Mouse (Mus musculus) heart, postnatal 36 days (tissue): ENCODE measurements around the gene Plekhm1. TPM values are rescaled to one million over a fixed set of nuclear protein-coding genes. Genes with fewer than 3 reads are reported as not detected.
A peak's percentile ranks its signal among the peaks of the same experiment; 100 is the strongest.

ENCODE experiments used
- DNase-seq, 2 experiments: peaks; one replicate each; pipeline ENCODE4 v3.0.0; 2021 to 2022
- intact Hi-C: fragments of 180-260 bp; cut with DNase I; formaldehyde crosslinking; loops from one replicate; pipeline ENCODE4 v1.15.1; 2025
- total RNA-seq, 2 experiments: library from RNA; stranded (reverse); gene quantifications; 2 replicates each; pipeline ENCODE4 v1.2.3; 2021

The Plekhm1 gene
- total RNA-seq, 2 experiments from 2014 or later: 11.9 to 12.9 TPM

DNA sequence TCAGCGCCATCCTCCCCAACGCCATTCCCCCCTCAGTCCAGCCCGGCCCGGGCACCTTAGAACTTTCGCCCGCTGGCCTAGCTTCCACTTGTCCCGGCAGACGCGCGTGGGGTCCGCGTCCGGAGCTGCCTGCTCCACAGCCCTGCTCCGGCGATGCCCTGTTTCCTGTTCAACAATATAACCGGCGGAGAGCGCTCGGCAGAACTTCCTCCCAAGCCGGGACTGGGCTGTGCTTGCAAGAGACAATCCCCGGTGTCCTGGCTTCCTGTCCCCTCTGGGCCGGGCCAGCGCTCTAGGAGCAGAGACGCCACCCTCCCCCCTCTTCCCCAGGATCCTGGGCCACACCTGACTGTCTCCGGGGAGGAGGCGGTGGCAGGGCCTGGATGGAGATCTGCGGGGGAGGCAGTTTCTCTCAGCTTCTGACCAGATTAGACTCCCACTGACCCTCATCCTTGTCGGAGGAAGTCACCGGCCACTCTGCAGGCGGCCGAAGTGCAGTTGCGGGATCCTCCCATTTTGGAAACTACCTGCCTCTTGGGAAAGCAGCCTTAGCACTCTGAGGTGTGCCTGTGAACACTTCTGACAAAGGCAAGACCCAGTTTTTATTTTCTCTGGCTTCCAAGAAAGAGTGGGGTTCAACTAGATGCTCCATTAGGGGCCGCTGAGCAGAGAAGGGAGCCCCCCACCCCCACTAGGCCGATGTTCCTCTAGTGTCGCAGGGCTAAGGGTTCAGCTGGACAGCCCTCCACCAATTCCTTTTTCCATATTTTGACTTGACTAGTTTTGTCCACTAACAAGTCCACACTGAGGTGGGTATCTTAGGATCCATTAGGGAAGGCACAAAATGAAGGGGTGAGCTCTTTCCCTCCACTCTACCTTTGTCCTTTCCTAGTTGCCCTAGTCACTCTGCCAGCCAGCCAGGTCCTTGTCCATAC lies 49.0 kb downstream of the Plekhm1 start, which contains the start of gene Arhgap27:
Arhgap27 (minus strand) TSS at position 479 of the 935 bp plus-strand sequence.
- intact Hi-C loops: loop anchor here (2.0 kb wide), 1 partner anchor 19 kb away; no protein-coding TSS in a partner anchor
- DNase-seq: peak; percentile 76 to 81

- intact Hi-C loops: loop anchor here (2.0 kb wide), 1 partner anchor 20 kb away; no protein-coding TSS in a partner anchor
- DNase-seq: no peak
Observed at GRCm38 (mm10) chr11:103362521-103363181, 49.8 kb downstream of the Plekhm1 start.

DNA sequence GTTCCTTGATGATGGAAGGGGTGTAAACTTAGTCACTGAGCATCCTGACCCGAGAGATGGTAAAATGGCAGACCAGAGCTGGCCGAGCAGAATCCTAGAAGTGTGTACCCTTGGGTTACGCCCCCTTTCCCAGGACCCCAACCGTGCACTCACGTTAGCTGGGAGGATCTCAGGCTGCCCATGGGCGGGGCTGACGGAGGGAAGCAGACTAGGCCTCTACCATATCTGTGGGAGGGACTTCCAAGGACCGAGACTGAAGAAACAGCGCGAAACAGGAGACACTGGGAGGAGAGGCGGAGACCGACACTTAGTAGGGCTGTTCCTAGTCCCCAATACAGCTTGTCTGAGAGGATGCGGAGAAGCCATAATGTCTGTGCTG lies 50.4 kb downstream of the Plekhm1 start:
- peak; percentile 38 to 40 for DNase-seq

DNA sequence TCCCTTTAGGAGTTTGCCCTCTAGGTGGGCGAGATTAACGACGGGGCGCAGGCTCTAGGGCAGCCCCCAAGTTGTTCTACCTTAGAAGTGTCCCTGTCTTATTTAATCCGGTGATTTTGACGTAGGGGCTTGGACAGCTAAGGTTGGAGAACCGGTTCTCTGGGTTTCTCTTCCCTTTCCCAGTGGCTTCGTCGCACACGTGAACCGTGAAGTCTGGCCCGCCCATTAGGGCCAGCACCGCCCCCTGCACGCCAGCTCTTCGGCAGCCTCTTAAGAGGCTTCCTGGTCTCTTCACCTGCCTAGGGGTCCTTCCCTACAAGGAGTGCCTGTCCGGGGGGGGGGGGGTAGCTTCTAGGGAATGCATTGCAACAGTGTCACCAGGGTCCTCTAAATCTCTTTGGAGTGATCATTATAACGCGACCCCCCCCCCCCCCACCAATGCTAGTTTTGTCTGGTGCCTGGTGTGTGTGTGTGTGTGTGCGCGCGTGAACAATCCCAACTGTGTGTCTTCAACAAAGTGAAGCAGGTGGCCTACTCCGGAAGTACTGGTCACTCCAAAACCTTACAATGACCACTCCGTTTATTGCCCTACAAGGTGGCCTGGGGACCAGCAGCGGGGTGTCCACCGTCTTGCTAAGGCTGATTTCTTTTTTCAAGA lies 51.0 kb downstream of the Plekhm1 start:
- DNase-seq: peak in 1 of 2 experiments; percentile 18
- intact Hi-C loops: loop anchor here (2.0 kb wide), 2 partner anchors 13 to 21 kb away; no protein-coding TSS in a partner anchor

More for the DNA sequence above, 50.4 kb downstream of the Plekhm1 start:
- intact Hi-C loops: loop anchor here (2.0 kb wide), 1 partner anchor 21 kb away; no protein-coding TSS in a partner anchor

DNA sequence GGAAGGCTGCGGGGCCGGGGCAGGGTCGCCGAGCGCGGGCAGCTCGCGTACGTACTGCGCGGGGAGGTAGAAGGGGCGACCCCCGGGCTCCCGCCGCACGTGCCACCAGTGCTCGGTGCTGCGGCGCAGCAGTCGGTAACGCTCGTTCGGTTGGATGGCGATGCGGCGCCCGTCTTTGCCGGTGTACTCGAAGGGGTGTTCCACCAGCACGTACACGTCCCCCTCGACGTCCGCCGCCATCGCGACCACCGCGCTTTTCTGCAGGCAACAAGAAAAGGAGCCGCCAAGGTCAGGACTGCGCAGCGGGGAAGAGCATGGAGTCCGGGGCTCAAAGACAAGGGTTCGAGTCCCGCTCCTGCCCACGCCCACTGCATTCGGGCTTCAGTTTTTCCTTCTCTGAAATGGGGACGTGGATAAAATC lies 51.8 kb downstream of the Plekhm1 start:
- intact Hi-C loops: loop anchor here (1.0 to 2.0 kb wide), 2 partner anchors 14 to 39 kb away; no protein-coding TSS in a partner anchor
- DNase-seq: peak in 1 of 2 experiments; percentile 36

DNA sequence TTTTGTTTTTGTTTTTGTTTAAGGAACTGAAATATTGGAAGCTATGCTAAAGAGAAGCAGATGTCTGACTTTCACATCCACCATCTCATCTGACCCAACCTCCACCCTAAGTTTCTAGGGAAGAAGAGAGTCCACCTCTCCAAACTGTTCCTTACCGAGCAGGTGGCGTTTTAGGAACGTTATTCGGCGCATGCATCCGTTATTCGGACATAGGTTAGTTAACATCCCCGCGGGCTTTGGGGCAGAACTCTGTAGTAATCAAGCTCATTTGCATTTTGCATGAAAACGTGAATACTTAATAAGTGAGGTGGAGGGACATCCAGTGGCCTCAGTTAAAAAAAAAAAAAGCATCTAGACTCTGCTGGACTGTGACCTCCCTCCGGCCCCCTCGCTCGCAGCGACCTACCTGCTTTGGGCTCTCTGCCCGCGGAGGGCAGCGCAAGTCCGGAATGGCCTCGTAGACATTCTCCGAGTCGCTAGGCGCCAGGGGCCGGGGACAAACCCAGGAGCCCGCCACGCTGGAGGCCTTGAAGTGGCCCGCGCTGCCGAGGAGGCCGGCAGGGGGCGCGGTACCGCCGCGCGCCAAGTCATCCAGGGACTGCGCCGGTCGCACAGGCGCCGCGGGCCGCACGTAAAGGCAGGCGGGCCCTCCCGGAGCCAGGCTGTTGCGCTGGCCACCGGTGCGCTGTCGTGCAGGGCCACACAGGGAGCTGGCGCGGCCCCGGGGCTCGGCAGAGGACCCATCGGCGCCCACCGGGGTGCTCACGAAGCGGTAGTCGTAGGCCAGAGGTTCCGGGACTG lies 52.4 kb downstream of the Plekhm1 start:
- intact Hi-C loops: loop anchor here (1.0 to 2.0 kb wide), 5 partner anchors 15 to 196 kb away; no protein-coding TSS in a partner anchor
- peak; percentile 89 for DNase-seq

GRCm38 (mm10) chr11:103359122-103359521 lies 53.4 kb downstream of the Plekhm1 start:
- intact Hi-C loops: loop anchor here (1.0 to 2.0 kb wide), 3 partner anchors 26 to 197 kb away; no protein-coding TSS in a partner anchor
- DNase-seq: peak; percentile 76 to 81

DNA sequence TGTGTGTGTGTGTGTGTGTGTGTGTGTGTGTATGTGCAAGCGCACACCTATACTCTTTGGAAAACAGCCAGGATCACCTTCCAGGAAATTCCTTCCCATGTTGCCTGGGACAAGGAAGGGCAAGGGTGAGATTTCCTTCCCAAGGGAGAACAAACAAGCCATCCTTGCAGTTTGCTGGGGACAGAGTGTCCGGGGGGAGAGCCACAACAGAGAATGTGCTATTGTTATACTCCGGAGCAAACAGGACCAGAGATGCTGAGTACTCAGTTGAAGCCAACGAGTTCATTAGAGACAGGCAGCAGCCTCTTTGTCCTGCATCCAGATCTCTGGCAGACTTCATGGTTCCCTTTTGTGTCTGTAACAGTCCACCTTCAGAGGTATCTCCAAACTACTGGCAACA lies 54.2 kb downstream of the Plekhm1 start:
- DNase-seq: peak in 1 of 2 experiments; percentile 28
- intact Hi-C loops: loop anchor here (2.0 kb wide), 2 partner anchors 26 to 106 kb away; no protein-coding TSS in a partner anchor

DNA sequence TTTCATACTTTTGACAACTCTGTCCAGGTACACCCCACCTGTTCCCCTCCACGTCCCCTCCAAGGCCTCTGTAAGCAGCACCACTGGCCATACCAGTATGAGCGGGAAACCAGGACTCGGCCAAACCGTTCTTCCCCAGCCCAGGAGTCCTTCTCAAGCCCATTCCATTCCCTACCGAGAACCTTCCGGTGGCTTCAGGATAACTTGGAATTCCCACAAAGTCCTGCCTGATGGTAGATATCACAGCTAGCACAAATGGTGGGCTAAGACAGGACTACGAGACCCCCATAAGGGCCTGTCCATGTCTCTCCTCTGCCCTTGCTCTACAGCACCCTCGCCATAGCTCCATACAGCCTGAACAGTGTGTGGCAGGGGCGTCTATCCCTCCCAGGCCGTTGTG lies 54.8 kb downstream of the Plekhm1 start:
- intact Hi-C loops: loop anchor here (2.0 kb wide), 2 partner anchors 25 to 107 kb away; no protein-coding TSS in a partner anchor
- no peak for DNase-seq

GRCm38 (mm10) chr11:103356938-103357670 lies 55.4 kb downstream of the Plekhm1 start:
- DNase-seq: no peak
- intact Hi-C loops: no loop called here

GRCm38 (mm10) chr11:103356032-103356571 lies 56.4 kb downstream of the Plekhm1 start:
- intact Hi-C loops: no loop called here
- no peak for DNase-seq

GRCm38 (mm10) chr11:103355251-103355650 lies 57.2 kb downstream of the Plekhm1 start:
- DNase-seq: no peak
- intact Hi-C loops: no loop called here

DNA sequence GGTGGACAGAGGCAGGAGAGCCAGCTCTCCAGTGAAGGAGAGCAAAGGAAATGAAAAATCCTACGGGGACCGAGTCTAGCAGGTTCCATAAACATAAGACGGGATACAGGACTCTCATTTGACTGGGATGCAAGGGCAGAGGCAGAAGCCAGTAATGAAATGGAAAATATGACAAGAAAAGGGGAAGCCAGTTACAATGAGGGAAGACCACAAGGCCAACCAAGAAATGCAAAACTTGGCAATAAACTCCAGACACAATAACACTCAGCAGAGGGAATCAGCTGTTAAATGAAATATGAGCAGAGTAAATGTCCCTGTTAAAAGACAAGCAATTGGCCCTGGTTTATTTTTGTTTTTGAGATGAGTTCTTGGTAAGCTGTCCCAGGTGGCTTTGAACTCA lies 58.5 kb downstream of the Plekhm1 start:
- intact Hi-C loops: no loop called here
- no peak for DNase-seq

DNA sequence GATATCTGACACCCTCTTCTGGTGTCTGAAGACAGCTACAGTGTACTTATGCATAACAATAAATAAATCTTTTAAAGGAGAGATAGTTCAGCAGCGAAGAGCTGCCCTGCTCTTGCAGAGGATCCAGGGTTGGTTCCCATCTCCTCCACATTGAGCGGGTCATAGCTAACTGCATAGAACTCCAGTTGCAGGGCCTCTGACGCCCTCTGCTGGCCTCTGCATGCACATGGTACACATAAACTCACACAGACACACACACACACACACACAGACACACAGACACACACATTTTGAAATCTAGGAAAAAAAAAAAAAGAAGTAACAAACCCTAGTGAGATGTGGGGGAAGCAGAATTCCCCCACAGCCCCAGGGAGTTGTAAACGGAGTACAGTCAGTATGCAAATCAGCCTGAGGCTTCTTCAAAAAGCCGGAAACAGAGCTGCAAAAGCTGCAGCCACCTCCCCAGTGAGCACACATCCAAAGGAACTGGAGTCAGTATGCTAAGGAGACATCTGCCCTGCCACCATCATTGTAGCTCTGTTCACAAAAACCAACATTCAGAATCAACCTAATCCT lies 60.2 kb downstream of the Plekhm1 start:
- intact Hi-C loops: no loop called here
- DNase-seq: no peak

DNA sequence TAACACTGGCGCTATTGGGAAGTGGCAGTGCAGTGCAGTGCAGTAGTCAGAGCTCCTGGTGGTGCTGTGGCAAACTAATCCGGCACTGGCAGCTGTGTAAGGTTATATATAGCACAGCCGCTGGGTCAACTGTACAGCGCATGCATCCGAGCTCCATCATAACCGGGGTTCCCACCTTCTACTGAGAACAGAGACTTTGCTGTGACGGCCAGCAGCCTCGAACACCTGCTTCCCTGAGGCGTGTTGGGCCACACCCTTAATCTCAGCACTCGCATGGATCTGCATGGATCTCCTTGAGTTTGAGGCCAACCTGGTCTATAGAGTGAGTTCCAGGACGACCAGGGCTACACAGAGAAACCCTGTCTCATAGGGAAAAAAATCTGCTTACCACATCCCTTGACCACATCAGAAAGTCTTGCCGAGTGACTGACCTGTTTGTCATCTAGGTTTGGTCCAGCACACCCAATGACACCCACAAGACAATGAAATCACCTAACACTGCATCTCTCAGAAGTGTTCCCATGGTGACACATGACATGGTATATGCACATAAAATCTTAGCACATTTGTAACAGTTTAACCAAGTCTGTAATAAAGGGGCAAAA lies 61.7 kb downstream of the Plekhm1 start:
- intact Hi-C loops: no loop called here
- no peak for DNase-seq

- intact Hi-C loops: no loop called here
- no peak for DNase-seq
Observed at GRCm38 (mm10) chr11:103349699-103350098, 62.8 kb downstream of the Plekhm1 start.

GRCm38 (mm10) chr11:103346657-103347056 lies 65.8 kb downstream of the Plekhm1 start:
- peak; percentile 54 to 60 for DNase-seq
- intact Hi-C loops: no loop called here

DNA sequence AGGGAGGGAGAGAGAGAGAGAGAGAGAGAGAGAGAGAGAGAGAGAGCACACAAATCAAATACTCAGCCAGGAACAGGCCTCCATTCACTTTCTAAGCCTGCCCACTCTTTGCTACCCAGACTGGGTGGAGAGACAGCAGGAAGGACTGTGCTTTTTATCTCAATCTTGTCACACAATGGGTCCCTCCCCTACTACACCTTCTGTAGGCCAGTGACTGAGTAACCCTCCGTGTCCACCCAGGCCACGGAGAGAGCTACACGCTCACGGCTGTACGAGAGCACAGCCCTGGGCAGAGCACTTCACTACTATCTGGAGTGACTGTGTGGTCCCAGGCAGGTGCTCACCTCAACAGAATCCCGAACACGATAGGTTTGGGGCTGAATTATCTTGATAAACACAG lies 66.3 kb downstream of the Plekhm1 start:
- intact Hi-C loops: no loop called here
- DNase-seq: no peak
